Mouse (Mus musculus): ENCODE measurements at regions not wholly inside any gene's neighbourhood (a gene's known extent, or its start where the extent isn't known, plus 50 kb on each side); places are given as distances from the start of the nearest gene placed in this dataset.

GRCm38 (mm10) chr13:80420341-80420740 is 462.8 kb upstream of the Arrdc3 start:
- DNase-seq = no peak
